Mouse (Mus musculus) Patski (cell line): ENCODE data around the gene Ccdc88b. TPM values are rescaled to one million over a fixed set of nuclear protein-coding genes. Genes with fewer than 3 reads are reported as not detected.

Source experiments
- ATAC-seq: fragments of 100-300 bp; one replicate; pipeline ENCODE4 v1.8.0; 2021
- CTCF ChIA-PET: fragments of 350-600 bp; sonication (Branson Sonifier 250); formaldehyde crosslinking; loops from one replicate; lab custom pipeline; 2022; ENCODE audit warnings: inconsistent platforms; lab: Charles Lee
- POLR2A ChIA-PET: fragments of 350-600 bp; sonication (Branson Sonifier 250); formaldehyde crosslinking; loops from one replicate; lab custom pipeline; 2022; ENCODE audit warnings: antibody characterized with exemption, inconsistent platforms; lab: Charles Lee
- DNase-seq: peaks from one replicate; pipeline ENCODE4 v3.0.0-alpha.2; 2011; ENCODE audit warnings: low read depth, low spot score
- H3K27me3 ChIP-seq: fragments of 371-371 bp; one replicate; pipeline ENCODE4 v1.5.1; 2021
- CTCF ChIP-seq: fragments of 100-300 bp; IDR thresholded peaks from one replicate; pipeline ENCODE4 v1.5.1; 2021
- in situ Hi-C: fragments of 300-500 bp; cut with MboI; formaldehyde crosslinking; loops from 3 replicates; pipeline ENCODE4 v1.11.1; 2018; ENCODE audit warnings: low pct_unique_long_range_greater_than_20kb, mixed read lengths
- polyA plus RNA-seq: library from polyadenylated mRNA; unstranded; gene quantifications from one replicate; pipeline ENCODE4 v1.2.3, GENCODE M21; 2021

The Ccdc88b gene
- polyA plus RNA-seq, 1 experiment from 2014 or later: 0.06 TPM

- in situ Hi-C loops: no loop called here
- no peak for TF ChIP-seq CTCF
- peaks cover 11% of the 10 kb centered on the region for H3K27me3 ChIP-seq
- ATAC-seq: no peak
- DNase-seq: no peak
- ChIA-PET CTCF (interaction anchor here (1.2 kb wide), 1 partner anchor 18 kb away, joined by 3 read pairs; no protein-coding TSS in a partner anchor), POLR2A (interaction anchor here (1.8 kb wide), 1 partner anchor 10 kb away, joined by 7 read pairs; the partner anchor contains the start of gene Rps6ka4)
Measured at GRCm38 (mm10) chr19:6849506-6850068, 8.4 kb downstream of the Ccdc88b start.

- H3K27me3 ChIP-seq: peaks cover 11% of the 10 kb centered on the region
- DNase-seq: no peak
- in situ Hi-C loops: no loop called here
- TF ChIP-seq CTCF: no peak
- no peak for ATAC-seq
- ChIA-PET POLR2A (no interaction called here), CTCF (no interaction called here)
Measured at GRCm38 (mm10) chr19:6847841-6848517, 10.0 kb downstream of the Ccdc88b start.

- DNase-seq (no peak), ATAC-seq (no peak)
- no peak for TF ChIP-seq CTCF
- CTCF ChIA-PET: no interaction called here
- H3K27me3 ChIP-seq: peaks cover 11% of the 10 kb centered on the region
- POLR2A ChIA-PET: no interaction called here
- in situ Hi-C loops: no loop called here
Measured at GRCm38 (mm10) chr19:6846050-6846449, 12.0 kb downstream of the Ccdc88b start.

GRCm38 (mm10) chr19:6842353-6842752 is 15.7 kb downstream of the Ccdc88b start:
- in situ Hi-C loops: no loop called here
- no peak for TF ChIP-seq CTCF
- ATAC-seq: no peak
- DNase-seq: no peak
- H3K27me3 ChIP-seq: peaks cover 9% of the 10 kb centered on the region
- CTCF ChIA-PET: interaction anchor here (1.2 kb wide), 1 partner anchor 350 kb away, joined by 3 read pairs; no protein-coding TSS in a partner anchor
- POLR2A ChIA-PET: interaction anchor here (0.6 kb wide), 1 partner anchor 15 kb away, joined by 4 read pairs; the partner anchor contains the start of gene Ccdc88b

GRCm38 (mm10) chr19:6841292-6841597 is 16.8 kb downstream of the Ccdc88b start:
- H3K27me3 ChIP-seq: peaks cover under 1% of the 10 kb centered on the region
- no peak for ATAC-seq

GRCm38 (mm10) chr19:6840475-6841291 is 17.3 kb downstream of the Ccdc88b start, which contains the start of gene Rps6ka4:
Rps6ka4 (minus strand) TSS chr19:6840636.
- DNase-seq: no peak
- CTCF ChIA-PET: interaction anchor here (1.5 kb wide), 1 partner anchor 31 kb away, joined by 4 read pairs; no protein-coding TSS in a partner anchor
- H3K27me3 ChIP-seq: no peaks in the 10 kb centered on the region
- in situ Hi-C loops: no loop called here
- peak; percentile 80 for ATAC-seq
- POLR2A ChIA-PET: interaction anchor here (0.7 to 1.2 kb wide), 7 partner anchors 10 to 130 kb away, joined by 3 to 7 read pairs (median 3); no protein-coding TSS in a partner anchor
- TF ChIP-seq CTCF: no peak

More at GRCm38 (mm10) chr19:6841292-6841597, 16.8 kb downstream of the Ccdc88b start:
- ChIA-PET POLR2A (interaction anchor here (0.7 to 0.8 kb wide), 3 partner anchors 12 to 23 kb away, joined by 3 read pairs; no protein-coding TSS in a partner anchor), CTCF (no interaction called here)
- DNase-seq: no peak
- TF ChIP-seq CTCF: no peak
- in situ Hi-C loops: no loop called here

- TF ChIP-seq CTCF: no peak
- in situ Hi-C loops: no loop called here
- CTCF ChIA-PET: interaction anchor here (0.8 to 1.5 kb wide), 2 partner anchors 10 to 32 kb away, joined by 4 read pairs; no protein-coding TSS in a partner anchor
- no peaks in the 10 kb centered on the region for H3K27me3 ChIP-seq
- ATAC-seq (peak; percentile 13), DNase-seq (no peak)
- POLR2A ChIA-PET: interaction anchor here (0.7 to 1.2 kb wide), 4 partner anchors 10 to 130 kb away, joined by 3 to 7 read pairs (median 4); no protein-coding TSS in a partner anchor
Measured at GRCm38 (mm10) chr19:6839615-6840474, 18.2 kb downstream of the Ccdc88b start.

GRCm38 (mm10) chr19:6832363-6832762 is 25.6 kb downstream of the Ccdc88b start:
- no peaks in the 10 kb centered on the region for H3K27me3 ChIP-seq
- TF ChIP-seq CTCF: no peak
- DNase-seq (no peak), ATAC-seq (no peak)
- CTCF ChIA-PET: no interaction called here
- POLR2A ChIA-PET: no interaction called here
- in situ Hi-C loops: no loop called here

- ATAC-seq: no peak
- in situ Hi-C loops: no loop called here
- CTCF ChIA-PET: no interaction called here
Measured at GRCm38 (mm10) chr19:6831331-6831730, 26.7 kb downstream of the Ccdc88b start.

More at GRCm38 (mm10) chr19:6831331-6831730, 26.7 kb downstream of the Ccdc88b start:
- no peak for TF ChIP-seq CTCF
- POLR2A ChIA-PET: no interaction called here
- no peak for DNase-seq
- no peaks in the 10 kb centered on the region for H3K27me3 ChIP-seq
